Mouse (Mus musculus) ovary, postnatal 14 days (tissue): Measurements from ENCODE around the gene Rbpms2.

Source experiments
- DNase-seq: peaks from one replicate; pipeline ENCODE4 v3.0.0; 2022; ENCODE audit warnings: low spot score

The Rbpms2 gene

DNA sequence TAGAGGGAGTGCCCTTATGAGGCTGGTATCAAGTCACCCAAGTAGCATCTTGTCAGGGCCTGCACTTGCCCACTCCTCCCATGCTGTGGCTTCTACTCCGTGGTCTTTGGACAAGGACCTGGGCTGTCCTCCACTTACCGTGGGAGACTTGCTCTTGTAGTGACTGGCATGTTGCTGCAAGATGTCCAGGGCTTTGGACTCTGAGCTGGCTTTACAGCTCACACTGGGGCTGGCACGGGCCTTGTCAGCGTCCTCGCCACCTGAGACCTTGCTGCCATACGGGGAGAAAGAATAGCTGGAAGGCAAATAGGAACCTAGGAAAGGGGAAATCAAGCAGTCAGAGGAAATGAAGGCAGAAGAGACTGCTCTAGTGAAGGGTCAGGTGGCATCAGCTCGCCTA is 67.9 kb downstream of the Rbpms2 start:
- DNase-seq = no peak

GRCm38 (mm10) chr9:65697992-65698391 is 68.5 kb downstream of the Rbpms2 start:
- DNase-seq = no peak

GRCm38 (mm10) chr9:65700504-65700903 is 71.1 kb downstream of the Rbpms2 start:
- no peak for DNase-seq

DNA sequence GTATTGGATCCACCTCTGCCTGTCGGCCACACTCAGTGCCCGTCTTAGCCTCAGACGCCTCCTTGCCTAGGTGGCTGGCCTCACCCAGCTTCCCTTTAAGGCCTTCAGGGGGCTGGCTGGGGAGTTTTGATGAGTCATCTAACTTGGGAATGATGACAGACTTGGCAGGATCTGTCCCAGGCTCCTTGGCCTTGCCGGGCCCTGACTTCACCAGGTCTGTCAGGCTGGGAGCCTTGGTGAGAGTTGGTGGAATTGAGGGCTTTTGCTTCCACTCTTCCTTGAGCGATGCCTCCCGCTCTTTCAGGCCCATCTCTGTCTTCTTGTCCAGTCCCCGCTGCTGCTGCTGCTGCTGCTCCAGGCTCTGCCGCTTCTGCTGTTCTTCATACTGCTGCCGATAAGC is 72.8 kb downstream of the Rbpms2 start:
- DNase-seq = no peak

DNA sequence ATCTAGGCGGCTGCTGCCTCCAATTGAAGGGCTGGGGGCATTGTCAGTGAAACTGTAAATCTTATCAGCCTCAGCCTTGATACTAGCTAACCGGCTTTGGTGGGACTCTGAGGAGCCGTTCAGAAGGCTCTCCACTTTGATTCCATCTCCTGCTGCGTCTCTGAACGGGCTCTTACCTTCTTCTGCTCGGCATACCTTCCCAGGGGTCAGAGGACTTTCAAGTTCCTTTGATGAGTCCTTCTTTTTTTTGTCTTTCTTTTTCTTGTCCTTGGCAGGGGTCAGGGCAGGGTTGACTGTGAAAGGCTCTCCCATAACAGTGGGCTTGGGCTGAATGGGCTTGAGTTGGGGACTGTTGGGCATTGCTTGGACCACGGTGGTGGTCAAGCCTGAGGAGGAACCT is 73.8 kb downstream of the Rbpms2 start:
- DNase-seq = no peak

DNA sequence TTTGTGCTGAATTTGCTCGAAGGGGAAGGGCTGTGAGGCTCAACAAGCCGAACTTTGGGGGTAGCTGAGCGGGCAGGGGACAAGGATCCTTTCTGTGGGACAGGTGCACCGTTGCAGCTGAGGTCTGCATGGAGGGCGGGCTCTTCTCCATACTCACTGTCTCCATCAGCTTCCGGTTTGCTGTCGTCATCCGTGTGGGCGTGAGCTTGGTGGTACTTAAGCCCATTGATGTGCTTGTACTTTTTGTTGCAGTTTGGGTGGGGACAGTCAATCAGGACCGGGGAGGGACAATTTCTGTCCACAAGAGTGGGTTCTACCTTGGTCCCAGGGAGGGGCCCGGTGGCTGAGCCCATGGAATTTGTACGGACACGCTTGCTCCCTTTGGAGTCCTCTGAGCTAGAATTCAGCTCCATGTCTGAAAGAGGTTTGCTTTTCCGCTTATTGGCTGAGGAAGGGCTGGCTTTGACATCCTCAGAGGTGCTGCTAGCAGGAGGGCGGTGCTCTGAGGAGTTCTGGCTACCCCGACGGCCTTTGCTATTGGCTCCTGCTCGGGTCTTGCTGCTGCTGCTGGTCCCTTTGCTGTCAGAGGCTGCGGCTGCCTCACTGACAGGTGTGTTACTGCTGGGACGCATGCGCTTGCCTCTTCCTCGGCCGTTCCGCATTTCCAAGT is 74.6 kb downstream of the Rbpms2 start:
- no peak for DNase-seq
